Mouse (Mus musculus) large intestine, adult 2 months (tissue): ENCODE data around the gene Pdk3. TPM values are rescaled to one million over a fixed set of nuclear protein-coding genes. Genes with fewer than 3 reads are reported as not detected.

Source experiments
- DNase-seq: peaks from one replicate; pipeline ENCODE4 v3.0.0-alpha.2; 2012; ENCODE audit warnings: low read depth, low spot score
- WGBS: fragments of 180-500 bp; shearing (Covaris S2); methylation state at CpG from one replicate; pipeline ENCODE4 v1.1.7; 2018; 5-methylcytosine and 5-hydroxymethylcytosine counted together
- polyA plus RNA-seq: library from polyadenylated mRNA; depleted of rRNA; stranded (reverse); fragments of >200 nt; gene quantifications from 2 replicates; pipeline ENCODE4 v1.2.3, GENCODE M21; 2012; rRNA removed

Gene Pdk3
- polyA plus RNA-seq, 1 experiment = 21.3 TPM

GRCm38 (mm10) chrX:93729529-93729928 is 102.5 kb downstream of the Pdk3 start:
- WGBS = 67% methylated on average over 1 of the region's 1 CpGs

More at GRCm38 (mm10) chrX:93729529-93729928, 102.5 kb downstream of the Pdk3 start:
- no peak for DNase-seq

Other genes with a start within 250 kb of the Pdk3 start
- gene Pola1, start 200.0 kb downstream of the Pdk3 start, polyA plus RNA-seq = 1.1 and 1.2 TPM in 2 replicates
- 0.25 and 0.29 TPM in 2 replicates for gene Pcyt1b, start 177.3 kb downstream of the Pdk3 start, polyA plus RNA-seq
- gene AU015836, start 136.5 kb upstream of the Pdk3 start, polyA plus RNA-seq = not detected in 2 replicates